ENCODE assay signal across 9 mouse cellular contexts in genomic region chr4:131781023-131781422, GRCm38 (mm10). TPM values are rescaled to one million over a fixed set of nuclear protein-coding genes. Genes with fewer than 3 reads are reported as not detected.
A peak's percentile ranks its signal among the peaks of the same experiment; 100 is the strongest.
DNase-seq lines count a peak whose midpoint lies in the region; ATAC-seq and TF ChIP-seq lines count a peak whose summit lies in the region.
"Had no signal": no experiment of that assay in that cellular context is flagged by ENCODE, and none has a peak within 500 bp of the region (broad histone marks: within the 10 kb centered on the region; RNA-seq: fewer than 3 reads in every experiment).

No protein-coding gene starts in this region.

- peak; percentile 47 for DNase-seq in forebrain, postnatal 0 days
- DNase-seq in left cerebral cortex, postnatal 25 days (ENCODE audit: low spot score in 2 of 2), result peak; percentile 22 to 34
- DNase-seq in left cerebral cortex, postnatal 10 days (ENCODE audit: extremely low spot score in 1 of 2, low spot score in 2 of 2), result no peak
- peak; percentile 23 for DNase-seq in MN1 (ENCODE audit: low spot score)
- DNase-seq in kidney, postnatal 0 days (ENCODE audit: low spot score), result peak; percentile 85
- DNase-seq in thymus, postnatal 4 days, result no peak
- DNase-seq: liver, embryonic 13.5 days had no signal

- no peak for TF ChIP-seq CTCF in forebrain, postnatal 0 days (IDR thresholded peaks at IDR 0.05; ENCODE audit: low read depth)
- no peak for TF ChIP-seq CTCF in kidney, postnatal 0 days (IDR thresholded peaks at IDR 0.05; ENCODE audit: low read depth)

- intact Hi-C loops in left cerebral cortex, postnatal 25 days (cut with DNase I), result no loop called here
- intact Hi-C loops in left cerebral cortex, postnatal 10 days (cut with DNase I), result no loop called here

- H3K27me3 ChIP-seq in forebrain, postnatal 0 days (ENCODE audit: insufficient read depth, low read length), result no peaks in the 10 kb centered on the region
- no peaks in the 10 kb centered on the region for H3K27me3 ChIP-seq in forebrain, embryonic 12.5 days
- H3K27me3 ChIP-seq in kidney, postnatal 0 days (ENCODE audit: insufficient read depth, low read length), result no peaks in the 10 kb centered on the region
- H3K27me3 ChIP-seq in forebrain, embryonic 16.5 days (replicated peaks; ENCODE audit: control insufficient read depth, insufficient read depth, low read length), result no peaks in the 10 kb centered on the region

- H3K36me3 ChIP-seq in forebrain, postnatal 0 days (ENCODE audit: insufficient read depth), result no peaks in the 10 kb centered on the region
- peaks cover 8% of the 10 kb centered on the region; the same call in 1 of the 2 replicates for H3K36me3 ChIP-seq in forebrain, embryonic 12.5 days (replicated peaks)
- no peaks in the 10 kb centered on the region for H3K36me3 ChIP-seq in kidney, postnatal 0 days (ENCODE audit: insufficient read depth, low read length)
- H3K36me3 ChIP-seq in forebrain, embryonic 16.5 days (ENCODE audit: control insufficient read depth, insufficient read depth), result no peaks in the 10 kb centered on the region
- H3K36me3 ChIP-seq: liver, embryonic 13.5 days had no signal

- no peak overlapping the region for H3K27ac ChIP-seq in forebrain, postnatal 0 days (ENCODE audit: low read depth, low read length)
- no peak overlapping the region for H3K27ac ChIP-seq in forebrain, embryonic 12.5 days
- no peak overlapping the region for H3K27ac ChIP-seq in kidney, postnatal 0 days
- no peak overlapping the region for H3K27ac ChIP-seq in forebrain, embryonic 16.5 days (ENCODE audit: low read length)
- H3K27ac ChIP-seq: liver, embryonic 13.5 days had no signal

- WGBS in forebrain, postnatal 0 days, result 46% methylated on average over 3 of the region's 3 CpGs
- 63% methylated on average over 3 of the region's 3 CpGs for WGBS in forebrain, embryonic 12.5 days
- 27% methylated on average over 3 of the region's 3 CpGs for WGBS in kidney, postnatal 0 days
- WGBS in forebrain, embryonic 16.5 days, result 49% methylated on average over 3 of the region's 3 CpGs

- ATAC-seq in forebrain, postnatal 0 days, result no peak
- ATAC-seq in forebrain, embryonic 12.5 days (ENCODE audit: low FRiP score), result no peak
- ATAC-seq in kidney, postnatal 0 days (replicated peaks; ENCODE audit: low FRiP score, low read depth), result 0 out of 2 replicates have a peak, but pooled peaks have one; percentile 44
- no peak for ATAC-seq in forebrain, embryonic 16.5 days

- H3K4me3 ChIP-seq in forebrain, postnatal 0 days (ENCODE audit: low read depth, low read length), result no peak overlapping the region
- H3K4me3 ChIP-seq in forebrain, embryonic 12.5 days (replicated peaks), result no peak overlapping the region
- no peak overlapping the region for H3K4me3 ChIP-seq in kidney, postnatal 0 days (replicated peaks; ENCODE audit: low read depth, low read length)
- H3K4me3 ChIP-seq in forebrain, embryonic 16.5 days (replicated peaks; ENCODE audit: low read length), result no peak overlapping the region
- H3K4me3 ChIP-seq: liver, embryonic 13.5 days had no signal

- H3K9me3 ChIP-seq in forebrain, postnatal 0 days (ENCODE audit: low read length), result no peaks in the 10 kb centered on the region
- no peaks in the 10 kb centered on the region for H3K9me3 ChIP-seq in forebrain, embryonic 12.5 days
- no peaks in the 10 kb centered on the region for H3K9me3 ChIP-seq in kidney, postnatal 0 days (replicated peaks; ENCODE audit: low read length)
- H3K9me3 ChIP-seq in forebrain, embryonic 16.5 days (ENCODE audit: control insufficient read depth, low read length), result no peaks in the 10 kb centered on the region
- H3K9me3 ChIP-seq: liver, embryonic 13.5 days had no signal

- H3K4me1 ChIP-seq in forebrain, postnatal 0 days (ENCODE audit: insufficient read depth), result no peaks in the 10 kb centered on the region
- 0 out of 2 replicates have a peak, but pooled peaks cover 7% of the 10 kb centered on the region for H3K4me1 ChIP-seq in forebrain, embryonic 12.5 days
- 0 out of 2 replicates have a peak, but pooled peaks cover 4% of the 10 kb centered on the region for H3K4me1 ChIP-seq in kidney, postnatal 0 days (replicated peaks; ENCODE audit: insufficient read depth, low read length)
- H3K4me1 ChIP-seq in forebrain, embryonic 16.5 days (replicated peaks; ENCODE audit: control insufficient read depth, insufficient read depth, low read length), result peaks cover 4% of the 10 kb centered on the region; the same call in 1 of the 2 replicates
- H3K4me1 ChIP-seq: liver, embryonic 13.5 days had no signal

- no peak overlapping the region for H3K9ac ChIP-seq in forebrain, postnatal 0 days
- H3K9ac ChIP-seq in forebrain, embryonic 12.5 days, result no peak overlapping the region
- no peak overlapping the region for H3K9ac ChIP-seq in kidney, postnatal 0 days (ENCODE audit: low read depth, low read length)
- H3K9ac ChIP-seq in forebrain, embryonic 16.5 days (replicated peaks; ENCODE audit: low read depth, low read length), result no peak overlapping the region
- H3K9ac ChIP-seq: liver, embryonic 13.5 days had no signal

- H3K4me2 ChIP-seq in forebrain, postnatal 0 days (ENCODE audit: low read depth), result no peak overlapping the region
- no peak overlapping the region for H3K4me2 ChIP-seq in forebrain, embryonic 12.5 days
- H3K4me2 ChIP-seq in kidney, postnatal 0 days (ENCODE audit: low read length), result no peak overlapping the region
- H3K4me2 ChIP-seq in forebrain, embryonic 16.5 days (ENCODE audit: low read length), result no peak overlapping the region
- H3K4me2 ChIP-seq: liver, embryonic 13.5 days had no signal

RNA-seq across cellular contexts. Expression of gene Ptpru, which starts 57.1 kb away (rescaled TPM):
- 18.5 and 27.4 TPM in 2 replicates for total RNA-seq in forebrain, postnatal 0 days (2014; rRNA removed)
- polyA plus RNA-seq in forebrain, postnatal 0 days (2015; fragmentation: Nextera tagmentation; extraction: Ambion mirVana), result 15.0 and 21.2 TPM in 2 replicates
- polyA plus RNA-seq in forebrain, embryonic 12.5 days (2016; fragmentation: Nextera tagmentation; extraction: Ambion mirVana), result 47.1 and 57.7 TPM in 2 replicates
- total RNA-seq in left cerebral cortex, postnatal 25 days (2021), result 10 to 100 TPM; 42.8 to 58.1 TPM
- 10 to 100 TPM; 81.6 to 89.3 TPM for total RNA-seq in left cerebral cortex, postnatal 10 days (2021)
- 27.5 and 31.8 TPM in 2 replicates for polyA plus RNA-seq in kidney, postnatal 0 days (2015; fragmentation: Nextera tagmentation; extraction: Ambion mirVana)
- polyA plus RNA-seq in forebrain, embryonic 16.5 days (2015; fragmentation: Nextera tagmentation; extraction: Ambion mirVana), result 21.5 and 29.7 TPM in 2 replicates

Comparison
In these comparisons a context has a peak if more than half of its experiments do, and no peak if none do; other contexts are left out.
1. DNase-seq: peak in forebrain, postnatal 0 days (single experiment), left cerebral cortex, postnatal 25 days (2 of 2), MN1 (single experiment) and kidney, postnatal 0 days (single experiment); none in left cerebral cortex, postnatal 10 days (0 of 2) and thymus, postnatal 4 days (single experiment).